Mouse (Mus musculus) B cell, adult 67 days (primary cell): ENCODE results near the gene Ppp2r5e. TPM values are rescaled to one million over a fixed set of nuclear protein-coding genes. Genes with fewer than 3 reads are reported as not detected.

ENCODE experiments used
- total RNA-seq, 2 experiments: library from RNA; stranded (reverse); gene quantifications; 4 replicates each; pipeline ENCODE4 v1.2.4; 2023

Gene Ppp2r5e
- total RNA-seq: 10 to 100 TPM; 59.4 to 62.0 TPM

DNA sequence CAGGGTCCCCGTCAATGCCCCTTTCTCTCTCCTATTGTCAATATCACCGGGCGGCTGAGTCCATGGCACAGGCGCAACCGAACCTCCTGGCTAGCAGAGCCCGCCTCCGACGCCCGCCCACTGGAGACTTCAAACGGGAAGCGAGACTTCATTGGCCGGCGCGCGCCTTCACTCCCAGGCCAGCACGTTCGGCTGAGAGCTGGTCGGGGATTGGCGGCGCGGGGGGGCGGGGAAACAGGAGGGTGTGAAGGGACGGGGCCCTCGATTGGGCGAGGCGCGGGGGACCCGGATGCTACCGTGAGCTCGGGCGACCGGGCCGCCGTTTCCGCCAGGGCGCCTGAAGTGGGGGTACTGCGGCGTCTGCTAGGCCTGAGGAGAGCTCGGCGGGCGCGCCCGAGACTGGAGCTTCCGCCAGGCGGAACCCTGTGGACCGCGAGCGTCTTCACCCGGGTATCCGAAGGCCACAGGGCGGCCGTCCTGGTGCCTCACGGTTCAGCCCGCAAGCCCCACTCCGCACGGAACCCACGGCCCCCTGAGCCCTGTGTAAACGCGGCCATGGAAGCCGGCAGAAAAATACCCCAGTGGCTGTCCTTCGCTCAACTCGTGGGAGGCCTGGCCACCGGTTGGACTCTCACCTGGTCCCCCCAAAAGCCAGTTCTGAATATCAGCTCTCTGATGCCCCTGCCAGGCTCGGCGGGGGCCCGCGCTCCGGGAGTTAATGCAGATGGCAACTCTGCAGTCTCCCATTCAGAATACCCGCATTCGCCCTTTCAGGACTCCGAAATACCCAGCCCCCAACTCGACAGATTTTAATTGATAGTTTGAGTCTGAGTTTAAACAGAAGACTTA is at the start of gene Ppp2r5e:
Gene Ppp2r5e, minus strand, starts transcription at position 92 of the 849 bp plus-strand sequence.

DNA sequence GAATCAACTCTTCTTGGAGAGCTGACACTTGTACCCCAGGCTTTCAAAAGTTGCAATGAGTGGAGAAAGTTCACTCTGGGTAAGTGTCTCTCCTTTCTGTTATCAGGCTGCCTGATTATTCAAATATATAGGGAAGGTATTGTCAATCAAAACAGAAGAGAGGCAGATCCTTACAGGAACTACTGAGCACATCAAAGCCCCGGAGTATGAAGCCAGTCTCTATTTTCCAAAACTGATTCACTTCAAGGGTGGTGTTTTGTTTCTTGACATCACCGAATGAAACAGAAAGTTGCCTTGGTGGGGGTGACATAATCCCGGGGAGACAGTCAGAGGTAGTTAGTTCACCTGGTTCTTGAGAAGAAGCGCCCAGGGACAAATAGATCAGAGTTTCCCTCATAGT is 179.4 kb downstream of the Ppp2r5e start, which contains the start of gene Gphb5:
Gene Gphb5, minus strand, starts transcription at position 101 of the 400 bp plus-strand sequence.

Other genes starting within 250 kb of the Ppp2r5e start
- not detected for gene Gphb5, start 179.5 kb downstream of the Ppp2r5e start, total RNA-seq
- gene Wdr89, start 73.3 kb upstream of the Ppp2r5e start, total RNA-seq: 1 to 10 TPM; 4.1 to 6.9 TPM
- 10 to 100 TPM; 33.2 to 36.4 TPM for gene Sgpp1, start 139.5 kb upstream of the Ppp2r5e start, total RNA-seq
- 10 to 100 TPM; 27.9 to 28.1 TPM for gene Syne2, start 221.9 kb upstream of the Ppp2r5e start, total RNA-seq